12 mouse cellular contexts compared by ENCODE assay signal in the genomic region with DNA sequence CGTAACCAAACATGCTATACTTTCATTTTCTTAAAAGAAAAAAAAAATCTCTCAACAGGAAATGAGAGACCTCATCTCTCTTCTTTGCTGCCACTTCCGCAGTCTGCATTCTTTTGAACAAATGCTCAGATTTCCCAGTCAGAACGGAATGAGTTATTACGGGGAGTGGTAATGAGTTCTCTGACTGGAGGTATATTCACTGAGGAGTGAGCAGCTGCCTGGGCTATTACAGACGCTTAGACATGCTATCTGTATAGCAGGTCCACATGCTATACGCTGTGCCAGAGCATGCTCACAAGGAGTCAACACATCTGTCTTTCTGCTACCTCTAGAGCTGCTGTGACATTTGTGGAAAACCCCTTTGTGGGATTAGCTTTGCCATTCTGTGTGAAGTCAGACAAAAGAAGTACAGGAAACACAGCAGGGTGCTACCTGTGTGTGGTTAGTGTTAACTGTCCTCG. TPM values are rescaled to one million over a fixed set of nuclear protein-coding genes. Genes with fewer than 3 reads are reported as not detected.
A peak's percentile ranks its signal among the peaks of the same experiment; 100 is the strongest.
DNase-seq lines count a peak whose midpoint lies in the region; ATAC-seq and TF ChIP-seq lines count a peak whose summit lies in the region.
"Had no signal": no experiment of that assay in that cellular context is flagged by ENCODE, and none has a peak within 500 bp of the region (broad histone marks: within the 10 kb centered on the region; RNA-seq: fewer than 3 reads in every experiment).

No protein-coding gene starts in this region.

- H3K27me3 ChIP-seq in kidney, postnatal 0 days (ENCODE audit: insufficient read depth, low read length) = no peaks in the 10 kb centered on the region
- H3K27me3 ChIP-seq: limb, embryonic 15.5 days; neural tube, embryonic 12.5 days had no signal

- DNase-seq in kidney, postnatal 0 days (ENCODE audit: low spot score) = peak; percentile 80
- DNase-seq in kidney, postnatal 36 days = no peak
- DNase-seq in CD4-positive helper T cell, adult 2 months (ENCODE audit: low read depth, low spot score) = peak; percentile 89
- peak; percentile 91 for DNase-seq in naive thymus-derived CD4-positive, alpha-beta T cell, adult 2 months (ENCODE audit: low read depth)
- DNase-seq in ovary, adult 18-20 months (ENCODE audit: low spot score) = no peak
- DNase-seq in layer of hippocampus, adult 9-11 months = no peak
- DNase-seq in adrenal gland, adult 2 months = no peak
- DNase-seq: gastrocnemius, postnatal 14 days; kidney, adult 11 months had no signal

- H3K9ac ChIP-seq in kidney, postnatal 0 days (ENCODE audit: low read depth, low read length) = no peak overlapping the region
- H3K9ac ChIP-seq: limb, embryonic 15.5 days; neural tube, embryonic 12.5 days had no signal

- 26% methylated on average over 7 of the region's 7 CpGs for WGBS in kidney, postnatal 0 days
- WGBS in bone marrow, adult 2 months = 20% methylated on average over 7 of the region's 7 CpGs

- ATAC-seq in kidney, postnatal 0 days (replicated peaks; ENCODE audit: low FRiP score, low read depth) = no peak

- 0 out of 2 replicates have a peak, but pooled peaks cover 3% of the 10 kb centered on the region for H3K4me1 ChIP-seq in kidney, postnatal 0 days (replicated peaks; ENCODE audit: insufficient read depth, low read length)
- no peaks in the 10 kb centered on the region for H3K4me1 ChIP-seq in bone marrow, adult 2 months (ENCODE audit: control insufficient read depth, insufficient read depth, low read length)

- H3K4me2 ChIP-seq in kidney, postnatal 0 days (ENCODE audit: low read length) = peak overlapping the region; percentile 21
- H3K4me2 ChIP-seq: limb, embryonic 15.5 days; neural tube, embryonic 12.5 days had no signal

- peak overlapping the region; percentile 38; the same call in 1 of the 2 replicates for H3K27ac ChIP-seq in kidney, postnatal 0 days
- peak overlapping the region; percentile 41; the same call in 1 of the 2 replicates for H3K27ac ChIP-seq in bone marrow, adult 2 months (ENCODE audit: control insufficient read depth, insufficient read depth, low read depth, low read length, poor library complexity)
- H3K27ac ChIP-seq: limb, embryonic 15.5 days; neural tube, embryonic 12.5 days had no signal

- no peak overlapping the region for H3K4me3 ChIP-seq in kidney, postnatal 0 days (replicated peaks; ENCODE audit: low read depth, low read length)
- H3K4me3 ChIP-seq in bone marrow, adult 2 months (replicated peaks; ENCODE audit: control insufficient read depth, low read depth, low read length) = no peak overlapping the region
- H3K4me3 ChIP-seq: limb, embryonic 15.5 days; neural tube, embryonic 12.5 days had no signal

- no peaks in the 10 kb centered on the region for H3K36me3 ChIP-seq in kidney, postnatal 0 days (ENCODE audit: insufficient read depth, low read length)
- H3K36me3 ChIP-seq: limb, embryonic 15.5 days; neural tube, embryonic 12.5 days had no signal

- no peak for TF ChIP-seq POLR2A in bone marrow, adult 2 months (IDR thresholded peaks at IDR 0.05; ENCODE audit: borderline replicate concordance, control insufficient read depth, low read depth, low read length)

- H3K9me3 ChIP-seq in kidney, postnatal 0 days (replicated peaks; ENCODE audit: low read length) = no peaks in the 10 kb centered on the region
- H3K9me3 ChIP-seq: limb, embryonic 15.5 days; neural tube, embryonic 12.5 days had no signal

- TF ChIP-seq CTCF in kidney, postnatal 0 days (IDR thresholded peaks at IDR 0.05; ENCODE audit: low read depth) = no peak
- TF ChIP-seq CTCF in bone marrow, adult 2 months (IDR thresholded peaks at IDR 0.05; ENCODE audit: control insufficient read depth, insufficient read depth, low read length) = no peak

RNA-seq across cellular contexts. Expression of a gene that starts 3.8 kb away (rescaled TPM):
- polyA plus RNA-seq in kidney, postnatal 0 days (2015; fragmentation: Nextera tagmentation; extraction: Ambion mirVana) = 2,182 and 2,224 TPM in 2 replicates
- 247 and 517 TPM in 2 replicates for polyA plus RNA-seq in bone marrow, adult 2 months (2011; ENCODE audit: insufficient read depth, insufficient read length, low replicate concordance, missing spikeins)
- 100 to 1,000 TPM; 169 to 249 TPM for total RNA-seq in adrenal gland, adult 2 months (2021)
- 18.0 and 18.5 TPM in 2 replicates for polyA plus RNA-seq in adrenal gland, adult 2 months (2012; rRNA removed)

Comparison
In these comparisons a context has a peak if more than half of its experiments do, and no peak if none do; other contexts are left out.
1. DNase-seq: peak in kidney, postnatal 0 days (single experiment), CD4-positive helper T cell, adult 2 months (single experiment) and naive thymus-derived CD4-positive, alpha-beta T cell, adult 2 months (single experiment); none in kidney, postnatal 36 days (0 of 2), ovary, adult 18-20 months (single experiment), layer of hippocampus, adult 9-11 months (single experiment) and adrenal gland, adult 2 months (single experiment).
2. RNA of a gene that starts 3.8 kb away (polyA plus RNA-seq): 2,182 to 2,224 TPM in kidney, postnatal 0 days and 247 to 517 TPM in bone marrow, adult 2 months; 18.0 to 18.5 TPM in adrenal gland, adult 2 months; every median in the first group is over 10 times any median in the second.